Mouse (Mus musculus) heart, postnatal 4 days (tissue): ENCODE data around the gene Gtpbp10. TPM values are rescaled to one million over a fixed set of nuclear protein-coding genes. Genes with fewer than 3 reads are reported as not detected.

ENCODE experiments used
- DNase-seq: peaks from one replicate; pipeline ENCODE4 v3.0.0; 2021
- total RNA-seq, 2 experiments: library from RNA; stranded (reverse); gene quantifications; 2 replicates each; pipeline ENCODE4 v1.2.3; 2021

The Gtpbp10 gene
- total RNA-seq, 2 experiments from 2014 or later: 15.1 to 16.0 TPM

DNA sequence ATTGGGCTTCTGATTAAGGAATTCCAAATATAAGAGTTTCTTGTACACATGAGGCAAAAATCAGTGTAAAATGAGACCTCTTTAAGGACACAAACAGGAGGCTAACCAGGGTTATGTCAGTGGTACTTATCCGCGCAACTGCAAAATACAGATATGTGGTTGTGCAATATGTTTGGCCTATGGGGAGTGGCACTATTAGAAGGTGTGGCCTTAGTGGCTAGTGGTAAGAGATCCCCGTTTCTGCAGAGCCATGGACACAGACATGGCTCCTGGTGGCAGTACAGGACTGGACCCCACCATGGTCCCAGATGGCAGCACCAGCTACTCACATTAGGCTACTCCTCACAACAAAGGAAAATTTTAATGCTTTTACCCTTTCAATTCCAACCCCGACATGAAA is 64.3 kb downstream of the Gtpbp10 start:
- DNase-seq: no peak

- peak; percentile 33 for DNase-seq
These were observed 64.9 kb downstream of the Gtpbp10 start for GRCm38 (mm10) chr5:5494269-5495005.

- DNase-seq: no peak
These were observed 67.2 kb downstream of the Gtpbp10 start for GRCm38 (mm10) chr5:5492163-5492562.

Other genes with a start within 250 kb of the Gtpbp10 start
- 10 to 100 TPM; 26.6 to 27.4 TPM for gene Cdk14, start 139.2 kb downstream of the Gtpbp10 start, total RNA-seq
- gene 1700015F17Rik, start 80.4 kb downstream of the Gtpbp10 start, total RNA-seq: not detected
- 10 to 100 TPM; 15.1 to 16.6 TPM for gene Cldn12, start 44.6 kb downstream of the Gtpbp10 start, total RNA-seq
- not detected for gene Gm8773, start 14.3 kb upstream of the Gtpbp10 start, total RNA-seq
- gene Cfap69, start 104.7 kb upstream of the Gtpbp10 start, total RNA-seq: 1 to 10 TPM; 3.3 to 3.9 TPM
- 1 to 10 TPM; 1.7 to 1.9 TPM for gene Steap2, start 135.0 kb upstream of the Gtpbp10 start, total RNA-seq
- gene Steap1, start 189.8 kb upstream of the Gtpbp10 start, total RNA-seq: under 1 TPM; 0.31 to 0.43 TPM